In the genomic region with DNA sequence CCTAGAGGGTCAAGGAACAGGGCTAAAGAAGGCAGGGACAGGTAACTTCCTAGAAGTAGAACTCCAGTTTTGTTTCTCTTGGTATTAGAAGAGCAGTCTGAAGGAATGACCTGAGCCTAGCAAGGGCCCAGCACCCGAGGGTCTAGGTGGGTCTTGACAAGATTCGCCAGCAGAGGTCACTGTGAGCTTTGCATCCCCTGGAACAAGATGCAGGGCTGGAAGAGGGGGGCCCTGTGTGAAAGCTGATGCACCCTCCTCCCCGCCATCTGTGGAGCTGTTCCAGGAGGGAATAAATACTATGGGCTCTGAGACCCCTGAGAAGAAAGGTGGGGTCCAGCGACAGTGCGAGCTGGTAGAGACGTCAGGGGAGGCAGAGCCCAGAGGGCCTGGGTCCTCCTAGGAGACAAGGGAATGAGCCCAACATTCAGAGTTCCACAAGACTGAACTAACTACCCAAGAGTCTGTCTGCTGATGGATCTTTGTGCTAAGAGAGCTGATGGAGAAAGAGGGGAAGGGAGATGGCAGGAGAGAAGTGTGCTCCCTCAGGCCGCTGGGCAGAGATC, we compare ENCODE assay signal across 8 mouse cellular contexts. TPM values are rescaled to one million over a fixed set of nuclear protein-coding genes. Genes with fewer than 3 reads are reported as not detected.
DNase-seq lines count a peak whose midpoint lies in the region; ATAC-seq and TF ChIP-seq lines count a peak whose summit lies in the region.

No protein-coding gene starts in this region.

- peak; percentile 77 for TF ChIP-seq CTCF in kidney, postnatal 0 days (IDR thresholded peaks at IDR 0.05; ENCODE audit: low read depth)

- H3K27me3 ChIP-seq in kidney, postnatal 0 days (ENCODE audit: insufficient read depth, low read length): no peaks in the 10 kb centered on the region

- 5% methylated on average over 7 of the region's 7 CpGs for WGBS in kidney, postnatal 0 days

- peak; percentile 76 for DNase-seq in cerebellum, adult 11 months
- DNase-seq in ES-CJ7 (ENCODE audit: low read depth, low spot score): peak; percentile 71
- peak; percentile 74 to 86 for DNase-seq in cerebellum, postnatal 25 days
- DNase-seq in gastrocnemius, postnatal 14 days: peak; percentile 47
- DNase-seq in kidney, postnatal 0 days (ENCODE audit: low spot score): peak; percentile 84
- DNase-seq in thymus, postnatal 0 days (ENCODE audit: low spot score): peak; percentile 50

- H3K27ac ChIP-seq in kidney, postnatal 0 days: no peak overlapping the region

- H3K4me1 ChIP-seq in kidney, postnatal 0 days (replicated peaks; ENCODE audit: insufficient read depth, low read length): no peaks in the 10 kb centered on the region

- ATAC-seq in cerebellum, adult (ENCODE audit: insufficient number of reproducible peaks, low FRiP score, low TSS enrichment): no peak
- no peak for ATAC-seq in kidney, postnatal 0 days (replicated peaks; ENCODE audit: low FRiP score, low read depth)
- peak; percentile 70 for ATAC-seq in megakaryocyte progenitor cell, adult 5-6 weeks (replicated peaks; ENCODE audit: poor library complexity)

- no peaks in the 10 kb centered on the region for H3K9me3 ChIP-seq in kidney, postnatal 0 days (replicated peaks; ENCODE audit: low read length)

- no peak overlapping the region for H3K9ac ChIP-seq in kidney, postnatal 0 days (ENCODE audit: low read depth, low read length)

- no peaks in the 10 kb centered on the region for H3K36me3 ChIP-seq in kidney, postnatal 0 days (ENCODE audit: insufficient read depth, low read length)

- no peak overlapping the region for H3K4me3 ChIP-seq in kidney, postnatal 0 days (replicated peaks; ENCODE audit: low read depth, low read length)

- peak overlapping the region; percentile 98; the same call in 1 of the 2 replicates for H3K4me2 ChIP-seq in kidney, postnatal 0 days (ENCODE audit: low read length)

- intact Hi-C loops in gastrocnemius, postnatal 14 days (cut with DNase I; ENCODE audit: low total_unique reads): no loop called here

RNA-seq across cellular contexts. Expression of gene Rasgef1a, which starts 53.8 kb away (rescaled TPM):
- under 1 TPM; 0.27 to 0.29 TPM for total RNA-seq in gastrocnemius, postnatal 14 days (2021)
- 1.4 TPM in 2 replicates for polyA plus RNA-seq in kidney, postnatal 0 days (2015; fragmentation: Nextera tagmentation; extraction: Ambion mirVana)
- 0.07 TPM in 1 of 2 replicates, not detected in the other for total RNA-seq in megakaryocyte progenitor cell, adult 5-6 weeks (2015)
- 0.17 TPM in 1 of 2 replicates, not detected in the other for total RNA-seq in megakaryocyte progenitor cell, adult 5-6 weeks (2017)
- polyA plus RNA-seq in thymus, postnatal 0 days (2015; fragmentation: Nextera tagmentation; extraction: Ambion mirVana): 0.18 and 0.39 TPM in 2 replicates
